Mouse (Mus musculus) brain, adult 2 months (tissue): ENCODE measurements around the gene Rnf222.
"Not testable (repeated sequence)": the region's sequence is repeated elsewhere in the genome, so short reads cannot be mapped to it uniquely, and the experiment has no call there.

Source experiments
- DNase-seq: peaks from one replicate; pipeline ENCODE4 v3.0.0; 2011; ENCODE audit warnings: low read depth, low spot score

The Rnf222 gene

GRCm38 (mm10) chr11:68908846-68909503, 20.6 kb downstream of the Rnf222 start:
- DNase-seq = no peak

- peak; percentile 12 for DNase-seq
These were observed 23.3 kb downstream of the Rnf222 start for GRCm38 (mm10) chr11:68911531-68912177.

GRCm38 (mm10) chr11:68914566-68914965, 26.2 kb downstream of the Rnf222 start:
- DNase-seq = no peak

- DNase-seq = no peak
These were observed 34.8 kb downstream of the Rnf222 start for GRCm38 (mm10) chr11:68923191-68923590.

DNA sequence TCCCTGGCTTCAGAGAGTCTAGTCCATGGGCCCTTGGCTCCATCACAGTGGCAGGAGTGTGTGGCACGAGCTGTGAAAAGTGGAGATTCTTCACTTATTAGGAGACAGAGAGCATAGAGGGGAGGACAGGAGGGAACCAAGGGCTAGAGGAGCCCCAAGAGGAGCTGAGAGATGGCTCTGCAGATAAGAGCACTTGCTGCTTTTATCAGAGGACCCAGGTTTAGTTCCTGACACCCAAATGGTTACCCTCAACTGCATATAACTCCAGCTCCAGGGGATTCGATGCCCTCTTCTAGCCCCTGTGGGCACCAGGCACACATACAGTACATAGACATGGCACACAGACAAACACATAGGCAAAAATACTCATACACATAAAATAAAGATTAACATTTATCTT, 36.4 kb downstream of the Rnf222 start:
- no peak for DNase-seq

GRCm38 (mm10) chr11:68926981-68927380, 38.6 kb downstream of the Rnf222 start, which contains the start of gene Odf4:
Gene Odf4 (minus strand): TSS chr11:68927081.
- no peak for DNase-seq

DNA sequence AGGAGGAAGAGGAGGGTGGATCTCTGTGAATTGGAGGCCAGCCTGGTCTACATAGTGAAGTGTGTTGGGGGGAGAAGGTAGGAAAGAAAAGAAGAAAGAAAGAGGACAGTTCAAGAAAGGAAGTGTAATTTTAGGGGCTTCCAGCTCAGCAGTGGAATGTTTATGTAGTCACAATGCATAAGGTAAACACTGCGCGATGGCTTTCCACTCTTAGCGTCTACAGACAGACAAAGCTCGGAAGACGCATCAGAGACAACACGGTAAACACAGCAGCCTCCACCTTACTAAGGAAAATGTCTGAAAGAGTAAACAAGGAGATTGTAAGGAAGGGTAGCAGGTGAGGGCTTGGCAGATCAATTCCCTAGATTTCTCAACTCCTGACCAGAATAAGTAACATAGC, 41.6 kb downstream of the Rnf222 start:
- no peak for DNase-seq

DNA sequence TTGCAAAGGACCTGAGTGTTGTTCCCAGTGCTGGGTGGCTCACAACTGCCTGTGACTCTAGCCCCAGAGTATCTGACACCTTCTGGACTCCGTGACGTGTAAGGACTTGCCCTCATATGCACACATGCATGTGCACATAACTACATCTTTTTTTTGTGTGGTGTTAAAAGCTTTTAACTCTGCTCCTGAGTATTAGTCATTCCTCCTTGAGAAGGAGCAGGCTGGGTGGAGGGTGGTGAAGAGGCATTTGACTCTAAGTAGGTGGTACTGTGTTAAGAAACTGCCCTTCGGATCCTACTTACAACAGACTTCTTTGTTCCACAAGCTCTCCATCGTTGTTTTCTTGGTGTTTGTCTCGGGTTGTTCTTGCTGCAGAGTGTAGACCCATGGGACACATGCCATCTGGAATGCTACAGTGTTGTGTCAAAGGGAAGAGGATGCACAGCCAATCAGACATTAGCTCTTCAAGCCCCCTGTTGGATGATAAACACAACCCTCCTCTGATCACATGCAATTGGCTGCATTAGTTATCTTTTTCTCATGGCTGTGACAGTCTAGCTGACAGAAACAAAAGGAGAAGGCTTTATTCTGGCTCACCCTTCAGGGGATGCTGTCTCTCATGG, 45.6 kb downstream of the Rnf222 start:
- DNase-seq = no peak

DNA sequence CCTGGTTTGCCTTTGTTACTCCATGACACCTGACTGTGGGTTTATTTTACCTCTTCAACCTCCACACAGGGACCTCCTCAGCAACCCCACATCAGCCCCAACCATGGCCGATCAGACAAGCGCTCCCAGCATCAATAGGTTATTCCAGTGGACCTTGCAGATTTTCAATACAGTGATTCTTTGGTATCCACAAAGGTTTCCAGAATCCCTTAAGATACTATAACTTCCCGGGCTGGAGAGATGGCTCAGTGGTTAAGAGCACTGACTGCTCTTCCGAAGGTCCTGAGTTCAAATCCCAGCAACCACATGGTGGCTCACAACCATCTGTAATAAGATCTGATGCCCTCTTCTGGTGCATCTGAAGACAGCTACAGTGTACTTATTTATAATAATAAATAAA, 48.6 kb downstream of the Rnf222 start:
- not testable (repeated sequence) for DNase-seq

DNA sequence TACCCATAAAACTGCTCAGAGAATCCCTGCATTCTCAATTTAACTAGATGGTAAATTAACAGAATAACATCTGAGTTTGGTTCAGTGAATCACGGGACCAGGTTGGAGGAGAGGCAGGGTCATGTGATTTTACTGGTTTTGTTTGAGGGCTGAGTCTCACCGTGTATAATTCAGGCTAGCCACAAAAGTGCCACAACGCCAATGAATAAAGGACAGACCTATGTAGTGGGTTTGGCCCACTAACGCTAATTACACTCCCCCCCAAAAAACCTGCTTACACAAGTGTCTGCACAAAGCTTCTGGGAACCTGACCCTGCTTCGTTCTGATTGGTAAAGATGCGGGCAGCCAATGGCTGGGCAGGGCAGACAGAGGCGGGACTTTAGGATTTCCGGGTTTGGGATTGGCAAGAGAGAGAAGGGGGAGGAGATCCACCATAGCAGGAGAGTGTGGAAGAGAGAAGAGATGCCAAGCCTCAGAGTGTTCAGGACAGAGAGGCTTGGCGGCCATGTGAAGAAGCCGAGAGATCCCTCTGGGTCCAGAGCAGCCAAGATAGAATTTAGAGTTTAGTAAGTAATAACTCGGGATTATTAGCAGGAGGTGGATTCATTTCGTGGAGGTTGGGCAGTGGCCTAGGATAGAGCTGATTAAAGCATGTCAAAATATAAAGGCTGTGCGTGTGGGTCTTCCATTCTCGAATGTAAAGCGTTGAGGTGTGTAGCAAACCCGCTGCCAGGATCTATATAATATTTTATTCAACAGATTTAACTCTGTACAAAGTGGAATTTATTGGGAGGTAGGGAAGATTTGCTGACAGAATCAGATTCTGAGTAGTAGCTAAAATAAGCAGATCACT, 51.3 kb downstream of the Rnf222 start:
- DNase-seq = peak; percentile 98

DNA sequence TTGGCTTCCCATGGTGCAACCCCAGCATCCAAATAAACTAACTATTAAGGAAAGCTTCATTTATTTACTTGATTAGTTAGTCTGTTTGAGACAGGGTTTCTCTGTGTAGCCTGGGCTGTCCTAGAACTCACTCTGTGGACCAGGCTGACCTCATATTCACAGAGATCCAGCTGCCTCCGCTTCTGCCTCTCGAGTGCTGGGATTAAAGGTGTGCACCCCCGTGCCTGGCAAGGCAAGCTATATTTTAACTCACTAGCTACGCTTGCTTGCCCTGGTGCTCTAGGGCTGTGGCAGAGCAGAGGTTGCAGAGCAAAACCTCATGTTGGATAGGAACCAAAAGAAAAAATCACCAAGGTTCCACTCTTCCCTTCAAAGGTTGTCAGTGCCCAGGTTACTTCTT, 52.2 kb downstream of the Rnf222 start:
- no peak for DNase-seq

GRCm38 (mm10) chr11:68942731-68943130, 54.4 kb downstream of the Rnf222 start:
- DNase-seq = no peak

DNA sequence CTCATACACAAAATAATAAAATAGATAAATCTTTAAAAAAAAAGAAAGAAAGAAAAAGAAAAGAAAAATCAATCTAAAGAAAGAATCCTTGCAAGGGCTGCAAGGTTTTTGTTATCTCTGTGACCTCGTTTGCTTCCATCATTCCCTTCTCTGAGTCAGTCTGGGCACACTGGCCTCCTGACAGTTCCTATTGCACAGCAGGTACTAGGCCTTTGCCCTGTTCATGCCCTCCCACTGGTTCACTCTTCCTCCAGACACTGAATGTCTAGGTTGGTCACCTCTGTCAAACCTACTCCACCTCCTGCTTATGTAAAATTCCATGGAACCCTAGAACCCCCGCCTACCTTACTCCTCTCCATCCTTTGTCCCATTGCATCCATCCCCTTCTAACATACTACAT, 56.9 kb downstream of the Rnf222 start:
- no peak for DNase-seq
